Mouse (Mus musculus): ENCODE data around the gene Acsl4. TPM values are rescaled to one million over a fixed set of nuclear protein-coding genes. Genes with fewer than 3 reads are reported as not detected.

Gene Acsl4
- total and polyA plus RNA-seq, 2 experiments, result 6.0 to 38.3 TPM

GRCm38 (mm10) chrX:142314307-142315024, 75.9 kb downstream of the Acsl4 start:
- H3K79me2 ChIP-seq (ENCODE audit: control insufficient read depth, insufficient read depth, low read length), result no peaks in the 10 kb centered on the region
- H3K4me1 ChIP-seq (ENCODE audit: control insufficient read depth, insufficient read depth, low read length), result no peaks in the 10 kb centered on the region; the same call in 1 of the 2 replicates
- 50% methylated on average over 11 of the region's 11 CpGs for WGBS
- no peak overlapping the region for H3K4me3 ChIP-seq (ENCODE audit: insufficient read depth, low read depth, low read length)
- peak; percentile 45 for DNase-seq (ENCODE audit: extremely low read depth, low read depth, low spot score)
- no peaks in the 10 kb centered on the region for H3K36me3 ChIP-seq (ENCODE audit: control insufficient read depth, insufficient read depth, low read length)
- no peak overlapping the region for H3K27ac ChIP-seq (replicated peaks; ENCODE audit: insufficient read depth, low read depth, low read length)
- TF ChIP-seq CTCF (IDR thresholded peaks at IDR 0.05; ENCODE audit: low read depth, low read length), result peak; percentile 44; the same call in 1 of the 2 replicates
- no peak for TF ChIP-seq POLR2A (IDR thresholded peaks at IDR 0.05; ENCODE audit: extremely low read depth, insufficient read depth, low read length)
- H3K27me3 ChIP-seq (ENCODE audit: control insufficient read depth, insufficient read depth, low read length), result no peaks in the 10 kb centered on the region
- no peak overlapping the region for H3K9ac ChIP-seq (ENCODE audit: low read depth, low read length)

GRCm38 (mm10) chrX:142310431-142310830, 79.9 kb downstream of the Acsl4 start:
- Histone ChIP-seq H3K79me2 (ENCODE audit: control insufficient read depth, insufficient read depth, low read length) (no peaks in the 10 kb centered on the region), H3K27ac (replicated peaks; ENCODE audit: insufficient read depth, low read depth, low read length) (no peak overlapping the region), H3K9ac (ENCODE audit: low read depth, low read length) (no peak overlapping the region), H3K36me3 (ENCODE audit: control insufficient read depth, insufficient read depth, low read length) (no peaks in the 10 kb centered on the region), H3K4me3 (ENCODE audit: insufficient read depth, low read depth, low read length) (no peak overlapping the region), H3K4me1 (ENCODE audit: control insufficient read depth, insufficient read depth, low read length) (no peaks in the 10 kb centered on the region; the same call in 1 of the 2 replicates), H3K27me3 (ENCODE audit: control insufficient read depth, insufficient read depth, low read length) (peaks cover 3% of the 10 kb centered on the region; the same call in 1 of the 2 replicates)
- DNase-seq (ENCODE audit: extremely low read depth, low read depth, low spot score), result peak; percentile 67
- WGBS, result 19% methylated on average over 5 of the region's 5 CpGs
- TF ChIP-seq CTCF (IDR thresholded peaks at IDR 0.05; ENCODE audit: low read depth, low read length), result no peak
- TF ChIP-seq POLR2A (IDR thresholded peaks at IDR 0.05; ENCODE audit: extremely low read depth, insufficient read depth, low read length), result no peak

- TF ChIP-seq CTCF (IDR thresholded peaks at IDR 0.05; ENCODE audit: low read depth, low read length), result no peak
- Histone ChIP-seq H3K27ac (replicated peaks; ENCODE audit: insufficient read depth, low read depth, low read length) (no peak within 1 kb of the TSS), H3K27me3 (ENCODE audit: control insufficient read depth, insufficient read depth, low read length) (peaks cover 4% of the 10 kb centered on the region; the same call in 1 of the 2 replicates), H3K36me3 (ENCODE audit: control insufficient read depth, insufficient read depth, low read length) (no peaks in the 10 kb centered on the region), H3K4me3 (ENCODE audit: insufficient read depth, low read depth, low read length) (no peak within 1 kb of the TSS), H3K79me2 (ENCODE audit: control insufficient read depth, insufficient read depth, low read length) (no peaks in the 10 kb centered on the region), H3K4me1 (ENCODE audit: control insufficient read depth, insufficient read depth, low read length) (no peaks in the 10 kb centered on the region), H3K9ac (ENCODE audit: low read depth, low read length) (no peak within 1 kb of the TSS)
- no peak for DNase-seq (ENCODE audit: extremely low read depth, low read depth, low spot score)
- 20% methylated on average over 23 of the region's 33 CpGs for WGBS
Observed at GRCm38 (mm10) chrX:142305869-142306581, 84.3 kb downstream of the Acsl4 start, which contains the start of gene Kcne1l. Gene Kcne1l, minus strand, starts transcription at chrX:142306294.

GRCm38 (mm10) chrX:142305010-142305868, 85.1 kb downstream of the Acsl4 start:
- H3K27me3 ChIP-seq (ENCODE audit: control insufficient read depth, insufficient read depth, low read length), result peaks cover 4% of the 10 kb centered on the region; the same call in 1 of the 2 replicates
- no peaks in the 10 kb centered on the region for H3K4me1 ChIP-seq (ENCODE audit: control insufficient read depth, insufficient read depth, low read length)
- WGBS, result 36% methylated on average over 29 of the region's 35 CpGs
- no peak overlapping the region for H3K4me3 ChIP-seq (ENCODE audit: insufficient read depth, low read depth, low read length)
- H3K9ac ChIP-seq (ENCODE audit: low read depth, low read length), result no peak overlapping the region
- H3K36me3 ChIP-seq (ENCODE audit: control insufficient read depth, insufficient read depth, low read length), result no peaks in the 10 kb centered on the region
- no peak for DNase-seq (ENCODE audit: extremely low read depth, low read depth, low spot score)
- no peaks in the 10 kb centered on the region for H3K79me2 ChIP-seq (ENCODE audit: control insufficient read depth, insufficient read depth, low read length)
- no peak for TF ChIP-seq CTCF (IDR thresholded peaks at IDR 0.05; ENCODE audit: low read depth, low read length)
- no peak for TF ChIP-seq POLR2A (IDR thresholded peaks at IDR 0.05; ENCODE audit: extremely low read depth, insufficient read depth, low read length)
- no peak overlapping the region for H3K27ac ChIP-seq (replicated peaks; ENCODE audit: insufficient read depth, low read depth, low read length)

- no peak for DNase-seq (ENCODE audit: extremely low read depth, low read depth, low spot score)
- no peaks in the 10 kb centered on the region for H3K79me2 ChIP-seq (ENCODE audit: control insufficient read depth, insufficient read depth, low read length)
- no peak overlapping the region for H3K4me3 ChIP-seq (ENCODE audit: insufficient read depth, low read depth, low read length)
- H3K9ac ChIP-seq (ENCODE audit: low read depth, low read length), result no peak overlapping the region
- no peaks in the 10 kb centered on the region for H3K4me1 ChIP-seq (ENCODE audit: control insufficient read depth, insufficient read depth, low read length)
- H3K36me3 ChIP-seq (ENCODE audit: control insufficient read depth, insufficient read depth, low read length), result no peaks in the 10 kb centered on the region
- no peak overlapping the region for H3K27ac ChIP-seq (replicated peaks; ENCODE audit: insufficient read depth, low read depth, low read length)
- TF ChIP-seq POLR2A (IDR thresholded peaks at IDR 0.05; ENCODE audit: extremely low read depth, insufficient read depth, low read length) (no peak), CTCF (IDR thresholded peaks at IDR 0.05; ENCODE audit: low read depth, low read length) (no peak)
- peaks cover 4% of the 10 kb centered on the region; the same call in 1 of the 2 replicates for H3K27me3 ChIP-seq (ENCODE audit: control insufficient read depth, insufficient read depth, low read length)
Observed at GRCm38 (mm10) chrX:142304592-142304991, 85.7 kb downstream of the Acsl4 start.

Data from liver, adult 2 months (tissue).